Mouse (Mus musculus): ENCODE data around the gene Dnajc7. TPM values are rescaled to one million over a fixed set of nuclear protein-coding genes. Genes with fewer than 3 reads are reported as not detected.

Gene Dnajc7
- polyA plus RNA-seq, 1 experiment from 2014 or later, result 69.9 TPM

- 74% methylated on average over 15 of the region's 15 CpGs for WGBS
- Histone ChIP-seq H3K4me3 (ENCODE audit: low read depth, low read length) (no peak overlapping the region), H3K27ac (replicated peaks; ENCODE audit: low read depth, low read length) (no peak overlapping the region), H3K4me1 (ENCODE audit: control insufficient read depth, insufficient read depth, low read length) (no peaks in the 10 kb centered on the region), H3K9ac (ENCODE audit: low read length) (no peak overlapping the region), H3K36me3 (ENCODE audit: control insufficient read depth, insufficient read depth, low read length) (no peaks in the 10 kb centered on the region; the same call in 1 of the 2 replicates), H3K9me3 (ENCODE audit: control insufficient read depth, low read length) (no peaks in the 10 kb centered on the region), H3K27me3 (ENCODE audit: control insufficient read depth, insufficient read depth, low read length) (peaks cover 20% of the 10 kb centered on the region), H3K4me2 (ENCODE audit: low read depth, severe bottlenecking) (no peak overlapping the region)
- DNase-seq (ENCODE audit: low spot score) (no peak), ATAC-seq (ENCODE audit: insufficient number of reproducible peaks, low FRiP score, low TSS enrichment, low read depth) (no peak)
Measured at GRCm38 (mm10) chr11:100643612-100644575, 23.9 kb upstream of the Dnajc7 start.

- H3K27me3 ChIP-seq (ENCODE audit: control insufficient read depth, insufficient read depth, low read length), result peaks cover 20% of the 10 kb centered on the region
- peak overlapping the region; percentile 83 for H3K4me2 ChIP-seq (ENCODE audit: low read depth, severe bottlenecking)
- H3K9me3 ChIP-seq (ENCODE audit: control insufficient read depth, low read length), result no peaks in the 10 kb centered on the region
- no peaks in the 10 kb centered on the region for H3K4me1 ChIP-seq (ENCODE audit: control insufficient read depth, insufficient read depth, low read length)
- peak overlapping the region; percentile 33 for H3K4me3 ChIP-seq (ENCODE audit: low read depth, low read length)
- no peak overlapping the region for H3K27ac ChIP-seq (replicated peaks; ENCODE audit: low read depth, low read length)
- ATAC-seq (ENCODE audit: insufficient number of reproducible peaks, low FRiP score, low TSS enrichment, low read depth) (no peak), DNase-seq (ENCODE audit: low spot score) (peak; percentile 79)
- H3K36me3 ChIP-seq (ENCODE audit: control insufficient read depth, insufficient read depth, low read length), result no peaks in the 10 kb centered on the region; the same call in 1 of the 2 replicates
- H3K9ac ChIP-seq (ENCODE audit: low read length), result peak overlapping the region; percentile 49; the same call in 1 of the 2 replicates
- 9% methylated on average over 52 of the region's 52 CpGs for WGBS
Measured at GRCm38 (mm10) chr11:100640159-100640906, 20.4 kb upstream of the Dnajc7 start.

- Histone ChIP-seq H3K36me3 (ENCODE audit: control insufficient read depth, insufficient read depth, low read length) (no peaks in the 10 kb centered on the region), H3K4me2 (ENCODE audit: low read depth, severe bottlenecking) (no peak overlapping the region), H3K4me3 (ENCODE audit: low read depth, low read length) (no peak overlapping the region), H3K9ac (ENCODE audit: low read length) (no peak overlapping the region), H3K4me1 (ENCODE audit: control insufficient read depth, insufficient read depth, low read length) (no peaks in the 10 kb centered on the region), H3K9me3 (ENCODE audit: control insufficient read depth, low read length) (no peaks in the 10 kb centered on the region), H3K27me3 (ENCODE audit: control insufficient read depth, insufficient read depth, low read length) (peaks cover 5% of the 10 kb centered on the region), H3K27ac (replicated peaks; ENCODE audit: low read depth, low read length) (no peak overlapping the region)
- 73% methylated on average over 7 of the region's 7 CpGs for WGBS
- DNase-seq (ENCODE audit: low spot score), result no peak
- no peak for ATAC-seq (ENCODE audit: insufficient number of reproducible peaks, low FRiP score, low TSS enrichment, low read depth)
Measured at GRCm38 (mm10) chr11:100634530-100634929, 14.6 kb upstream of the Dnajc7 start.

GRCm38 (mm10) chr11:100628862-100629352 lies 8.9 kb upstream of the Dnajc7 start:
- H3K9ac ChIP-seq (ENCODE audit: low read length), result no peak overlapping the region; the same call in 1 of the 2 replicates
- DNase-seq (ENCODE audit: low spot score) (no peak), ATAC-seq (ENCODE audit: insufficient number of reproducible peaks, low FRiP score, low TSS enrichment, low read depth) (no peak)
- no peak overlapping the region for H3K4me3 ChIP-seq (ENCODE audit: low read depth, low read length)
- H3K27me3 ChIP-seq (ENCODE audit: control insufficient read depth, insufficient read depth, low read length), result no peaks in the 10 kb centered on the region
- no peaks in the 10 kb centered on the region for H3K9me3 ChIP-seq (ENCODE audit: control insufficient read depth, low read length)
- H3K27ac ChIP-seq (replicated peaks; ENCODE audit: low read depth, low read length), result no peak overlapping the region
- peaks cover 3% of the 10 kb centered on the region; the same call in 1 of the 2 replicates for H3K36me3 ChIP-seq (ENCODE audit: control insufficient read depth, insufficient read depth, low read length)
- no peak overlapping the region for H3K4me2 ChIP-seq (ENCODE audit: low read depth, severe bottlenecking)
- 57% methylated on average over 13 of the region's 13 CpGs for WGBS
- H3K4me1 ChIP-seq (ENCODE audit: control insufficient read depth, insufficient read depth, low read length), result peaks cover 1% of the 10 kb centered on the region; the same call in 1 of the 2 replicates

- peaks cover 5% of the 10 kb centered on the region for H3K4me1 ChIP-seq (ENCODE audit: control insufficient read depth, insufficient read depth, low read length)
- no peaks in the 10 kb centered on the region for H3K9me3 ChIP-seq (ENCODE audit: control insufficient read depth, low read length)
- ATAC-seq (ENCODE audit: insufficient number of reproducible peaks, low FRiP score, low TSS enrichment, low read depth) (no peak), DNase-seq (ENCODE audit: low spot score) (no peak)
- no peak overlapping the region for H3K4me2 ChIP-seq (ENCODE audit: low read depth, severe bottlenecking)
- H3K27ac ChIP-seq (replicated peaks; ENCODE audit: low read depth, low read length), result no peak overlapping the region
- no peak overlapping the region for H3K9ac ChIP-seq (ENCODE audit: low read length)
- peaks cover 3% of the 10 kb centered on the region; the same call in 1 of the 2 replicates for H3K36me3 ChIP-seq (ENCODE audit: control insufficient read depth, insufficient read depth, low read length)
- no peaks in the 10 kb centered on the region for H3K27me3 ChIP-seq (ENCODE audit: control insufficient read depth, insufficient read depth, low read length)
- WGBS, result 89% methylated on average over 5 of the region's 5 CpGs
- no peak overlapping the region for H3K4me3 ChIP-seq (ENCODE audit: low read depth, low read length)
Measured at GRCm38 (mm10) chr11:100628056-100628455, 8.1 kb upstream of the Dnajc7 start.

GRCm38 (mm10) chr11:100626701-100627195 lies 6.8 kb upstream of the Dnajc7 start:
- H3K36me3 ChIP-seq (ENCODE audit: control insufficient read depth, insufficient read depth, low read length), result peaks cover 3% of the 10 kb centered on the region; the same call in 1 of the 2 replicates
- no peak overlapping the region for H3K4me3 ChIP-seq (ENCODE audit: low read depth, low read length)
- H3K27ac ChIP-seq (replicated peaks; ENCODE audit: low read depth, low read length), result no peak overlapping the region
- H3K27me3 ChIP-seq (ENCODE audit: control insufficient read depth, insufficient read depth, low read length), result no peaks in the 10 kb centered on the region
- no peak overlapping the region for H3K4me2 ChIP-seq (ENCODE audit: low read depth, severe bottlenecking)
- H3K9ac ChIP-seq (ENCODE audit: low read length), result no peak overlapping the region
- no peaks in the 10 kb centered on the region for H3K9me3 ChIP-seq (ENCODE audit: control insufficient read depth, low read length)
- H3K4me1 ChIP-seq (ENCODE audit: control insufficient read depth, insufficient read depth, low read length), result peaks cover 5% of the 10 kb centered on the region
- ATAC-seq (ENCODE audit: insufficient number of reproducible peaks, low FRiP score, low TSS enrichment, low read depth) (0 out of 2 replicates have a peak, but pooled peaks have one; percentile 17), DNase-seq (ENCODE audit: low spot score) (peak; percentile 77)
- 19% methylated on average over 9 of the region's 9 CpGs for WGBS

GRCm38 (mm10) chr11:100625754-100626700 lies 6.1 kb upstream of the Dnajc7 start:
- Histone ChIP-seq H3K27me3 (ENCODE audit: control insufficient read depth, insufficient read depth, low read length) (no peaks in the 10 kb centered on the region), H3K27ac (replicated peaks; ENCODE audit: low read depth, low read length) (no peak overlapping the region), H3K4me1 (ENCODE audit: control insufficient read depth, insufficient read depth, low read length) (peaks cover 5% of the 10 kb centered on the region), H3K9ac (ENCODE audit: low read length) (no peak overlapping the region), H3K4me2 (ENCODE audit: low read depth, severe bottlenecking) (no peak overlapping the region), H3K9me3 (ENCODE audit: control insufficient read depth, low read length) (no peaks in the 10 kb centered on the region), H3K4me3 (ENCODE audit: low read depth, low read length) (no peak overlapping the region), H3K36me3 (ENCODE audit: control insufficient read depth, insufficient read depth, low read length) (peaks cover 3% of the 10 kb centered on the region; the same call in 1 of the 2 replicates)
- ATAC-seq (ENCODE audit: insufficient number of reproducible peaks, low FRiP score, low TSS enrichment, low read depth) (no peak), DNase-seq (ENCODE audit: low spot score) (no peak)
- 93% methylated on average over 23 of the region's 23 CpGs for WGBS

Data from limb, embryonic 11.5 days (tissue).